Mouse (Mus musculus): ENCODE data around the gene 2210011C24Rik.

The 2210011C24Rik gene

GRCm38 (mm10) chr8:84011705-84012498 lies at the start of gene 2210011C24Rik:
Gene 2210011C24Rik (minus strand): TSS chr8:84012171.
- DNase-seq (ENCODE audit: low spot score) = peak; percentile 79

- no peak for DNase-seq (ENCODE audit: low spot score)
Measured at GRCm38 (mm10) chr8:84060245-84060644, 48.3 kb upstream of the 2210011C24Rik start.

GRCm38 (mm10) chr8:84059226-84059625 lies 47.3 kb upstream of the 2210011C24Rik start:
- DNase-seq (ENCODE audit: low spot score) = no peak

GRCm38 (mm10) chr8:84057827-84058226 lies 45.9 kb upstream of the 2210011C24Rik start:
- DNase-seq (ENCODE audit: low spot score) = no peak

- DNase-seq (ENCODE audit: low spot score) = no peak
Measured at GRCm38 (mm10) chr8:84053229-84053628, 41.3 kb upstream of the 2210011C24Rik start.

- DNase-seq (ENCODE audit: low spot score) = no peak
Measured at GRCm38 (mm10) chr8:84052746-84053145, 40.8 kb upstream of the 2210011C24Rik start.

GRCm38 (mm10) chr8:84048171-84048570 lies 36.2 kb upstream of the 2210011C24Rik start:
- DNase-seq (ENCODE audit: low spot score) = no peak

- no peak for DNase-seq (ENCODE audit: low spot score)
Measured at GRCm38 (mm10) chr8:84046505-84046904, 34.5 kb upstream of the 2210011C24Rik start.

- no peak for DNase-seq (ENCODE audit: low spot score)
Measured at GRCm38 (mm10) chr8:84044900-84045299, 32.9 kb upstream of the 2210011C24Rik start, which contains the start of gene Rln3. Gene Rln3 (minus strand): TSS chr8:84045000.

- DNase-seq (ENCODE audit: low spot score) = no peak
Measured at GRCm38 (mm10) chr8:84044103-84044502, 32.1 kb upstream of the 2210011C24Rik start.

GRCm38 (mm10) chr8:84042948-84043342 lies 31.0 kb upstream of the 2210011C24Rik start:
- DNase-seq (ENCODE audit: low spot score) = no peak

- DNase-seq (ENCODE audit: low spot score) = peak; percentile 64
Measured at GRCm38 (mm10) chr8:84042066-84042947, 30.3 kb upstream of the 2210011C24Rik start, which contains the start of gene Il27ra. Gene Il27ra (minus strand): TSS chr8:84042589.

- peak; percentile 71 for DNase-seq (ENCODE audit: low spot score)
Measured at GRCm38 (mm10) chr8:84039050-84039449, 27.1 kb upstream of the 2210011C24Rik start.

- no peak for DNase-seq (ENCODE audit: low spot score)
Measured at GRCm38 (mm10) chr8:84038015-84038414, 26.0 kb upstream of the 2210011C24Rik start.

- no peak for DNase-seq (ENCODE audit: low spot score)
Measured at GRCm38 (mm10) chr8:84032777-84033176, 20.8 kb upstream of the 2210011C24Rik start.

- DNase-seq (ENCODE audit: low spot score) = no peak
Measured at GRCm38 (mm10) chr8:84029272-84029671, 17.3 kb upstream of the 2210011C24Rik start.

GRCm38 (mm10) chr8:84027449-84027848 lies 15.5 kb upstream of the 2210011C24Rik start:
- no peak for DNase-seq (ENCODE audit: low spot score)

GRCm38 (mm10) chr8:84025863-84026262 lies 13.9 kb upstream of the 2210011C24Rik start:
- no peak for DNase-seq (ENCODE audit: low spot score)

GRCm38 (mm10) chr8:84024171-84024570 lies 12.2 kb upstream of the 2210011C24Rik start:
- DNase-seq (ENCODE audit: low spot score) = no peak

- DNase-seq (ENCODE audit: low spot score) = no peak
Measured at GRCm38 (mm10) chr8:84023631-84024030, 11.7 kb upstream of the 2210011C24Rik start.

GRCm38 (mm10) chr8:84023085-84023484 lies 11.1 kb upstream of the 2210011C24Rik start:
- peak; percentile 78 for DNase-seq (ENCODE audit: low spot score)

GRCm38 (mm10) chr8:84021569-84021968 lies 9.6 kb upstream of the 2210011C24Rik start:
- DNase-seq (ENCODE audit: low spot score) = no peak

GRCm38 (mm10) chr8:84021096-84021495 lies 9.1 kb upstream of the 2210011C24Rik start, which contains the start of gene Palm3:
Gene Palm3 (plus strand): TSS chr8:84021471.
- no peak for DNase-seq (ENCODE audit: low spot score)

Measured in lung, postnatal 25 days (tissue).